Mouse (Mus musculus) liver, adult 2 months (tissue): Measurements from ENCODE around the gene Apba3. TPM values are rescaled to one million over a fixed set of nuclear protein-coding genes. Genes with fewer than 3 reads are reported as not detected.

ENCODE experiments used
- DNase-seq: peaks from one replicate; pipeline ENCODE4 v3.0.0-alpha.2; 2011; ENCODE audit warnings: low read depth, low spot score; ENCODE audit errors: extremely low read depth
- H3K27ac ChIP-seq: fragments of 200-500 bp; replicated peaks from 2 replicates; pipeline ENCODE4 v1.5.1; 2012; ENCODE audit warnings: low read depth, mild to moderate bottlenecking, control low read depth, inconsistent platforms, low read length; ENCODE audit not compliant: insufficient read depth
- H3K27me3 ChIP-seq: fragments of 200-500 bp; 2 replicates; pipeline ENCODE4 v1.6.1; 2012; ENCODE audit warnings: mild to moderate bottlenecking, moderate library complexity, low read length, inconsistent platforms; ENCODE audit not compliant: control insufficient read depth, insufficient read depth
- H3K36me3 ChIP-seq: fragments of 200-500 bp; 2 replicates; pipeline ENCODE4 v1.6.1; 2012; ENCODE audit warnings: low read length, inconsistent platforms; ENCODE audit not compliant: control insufficient read depth, insufficient read depth
- H3K4me1 ChIP-seq: fragments of 200-500 bp; 2 replicates; pipeline ENCODE4 v1.6.1; 2011; ENCODE audit warnings: low read length; ENCODE audit not compliant: control insufficient read depth, insufficient read depth
- H3K4me3 ChIP-seq: fragments of 200-500 bp; 2 replicates; pipeline ENCODE4 v1.5.1; 2011; ENCODE audit warnings: low read depth, mild to moderate bottlenecking, control low read depth, low read length, moderate library complexity; ENCODE audit not compliant: insufficient read depth
- H3K79me2 ChIP-seq: fragments of 200-500 bp; 2 replicates; pipeline ENCODE4 v1.6.1; 2012; ENCODE audit warnings: inconsistent platforms, mild to moderate bottlenecking, low read length, moderate library complexity; ENCODE audit not compliant: control insufficient read depth, insufficient read depth
- H3K9ac ChIP-seq: fragments of 200-500 bp; 2 replicates; pipeline ENCODE4 v1.6.1; 2012; ENCODE audit warnings: low read depth, mild to moderate bottlenecking, control low read depth, inconsistent platforms, low read length
- CTCF ChIP-seq: fragments of 200-500 bp; IDR thresholded peaks from 2 replicates; pipeline ENCODE4 v1.5.1; 2011; ENCODE audit warnings: low read depth, low read length, control low read depth
- POLR2A ChIP-seq: fragments of 200-500 bp; IDR thresholded peaks from 2 replicates; pipeline ENCODE4 v1.6.1; 2011; ENCODE audit warnings: low read length, control low read depth; ENCODE audit not compliant: insufficient read depth; ENCODE audit errors: extremely low read depth
- WGBS: fragments of 180-500 bp; shearing (Covaris S2); methylation state at CpG from one replicate; pipeline ENCODE4 v1.1.7; 2018; 5-methylcytosine and 5-hydroxymethylcytosine counted together
- polyA plus RNA-seq: library from polyadenylated mRNA; depleted of rRNA; stranded (reverse); fragments of >200 nt; gene quantifications from 2 replicates; pipeline ENCODE4 v1.2.3, GENCODE M21; 2012
- total RNA-seq: library from RNA; depleted of rRNA; stranded (reverse); fragments of >200 nt; gene quantifications from 2 replicates; pipeline ENCODE4 v1.2.3, GENCODE M21; 2014

Gene Apba3
- total and polyA plus RNA-seq, 2 experiments = 30.5 to 143 TPM

- DNase-seq = peak; percentile 75
- 13% methylated on average over 14 of the region's 14 CpGs for WGBS
- Histone ChIP-seq H3K4me3 (peak overlapping the region; percentile 16; the same call in 1 of the 2 replicates), H3K79me2 (peaks cover 70% of the 10 kb centered on the region), H3K27me3 (no peaks in the 10 kb centered on the region), H3K4me1 (peaks cover 44% of the 10 kb centered on the region), H3K36me3 (no peaks in the 10 kb centered on the region), H3K9ac (peak overlapping the region; percentile 48), H3K27ac (peak overlapping the region; percentile 87)
- no peak for TF ChIP-seq POLR2A
- no peak for TF ChIP-seq CTCF
These were observed 33.0 kb downstream of the Apba3 start for GRCm38 (mm10) chr10:81299585-81300351.

DNA sequence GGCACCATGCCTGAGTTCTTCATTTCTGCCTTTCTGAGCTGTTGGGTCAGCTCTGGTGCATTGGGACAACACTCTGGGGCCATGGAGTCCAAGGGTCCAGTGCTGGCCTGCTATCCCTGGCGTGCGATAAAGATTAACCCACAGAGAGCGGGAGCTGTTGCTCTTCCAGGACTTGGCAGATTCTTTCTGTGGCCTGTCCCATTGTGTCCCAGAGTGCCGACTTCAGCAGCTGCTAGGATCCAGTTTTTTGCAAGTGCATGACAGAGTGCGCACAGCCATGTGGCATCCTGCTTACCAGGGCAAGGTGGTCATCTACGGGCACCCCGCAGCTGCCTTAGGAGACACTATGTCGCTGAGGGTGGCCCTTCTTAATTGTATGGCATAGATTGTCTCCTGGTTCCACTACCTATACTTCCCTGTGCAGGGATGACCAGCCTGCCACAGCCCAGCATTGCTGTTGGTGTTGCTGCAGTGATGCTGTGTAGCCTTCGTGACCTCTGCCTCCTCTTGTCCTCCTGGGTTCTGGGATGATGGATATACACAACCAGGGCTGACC, 33.7 kb downstream of the Apba3 start:
- H3K79me2 ChIP-seq = peaks cover 70% of the 10 kb centered on the region
- peaks cover 43% of the 10 kb centered on the region for H3K4me1 ChIP-seq
- TF ChIP-seq POLR2A (no peak), CTCF (no peak)
- peak; percentile 87 for DNase-seq
- no peaks in the 10 kb centered on the region for H3K36me3 ChIP-seq
- H3K9ac ChIP-seq = peak overlapping the region; percentile 48
- peak overlapping the region; percentile 16; the same call in 1 of the 2 replicates for H3K4me3 ChIP-seq
- peak overlapping the region; percentile 87 for H3K27ac ChIP-seq
- no peaks in the 10 kb centered on the region for H3K27me3 ChIP-seq
- WGBS = 31% methylated on average over 9 of the region's 9 CpGs

DNA sequence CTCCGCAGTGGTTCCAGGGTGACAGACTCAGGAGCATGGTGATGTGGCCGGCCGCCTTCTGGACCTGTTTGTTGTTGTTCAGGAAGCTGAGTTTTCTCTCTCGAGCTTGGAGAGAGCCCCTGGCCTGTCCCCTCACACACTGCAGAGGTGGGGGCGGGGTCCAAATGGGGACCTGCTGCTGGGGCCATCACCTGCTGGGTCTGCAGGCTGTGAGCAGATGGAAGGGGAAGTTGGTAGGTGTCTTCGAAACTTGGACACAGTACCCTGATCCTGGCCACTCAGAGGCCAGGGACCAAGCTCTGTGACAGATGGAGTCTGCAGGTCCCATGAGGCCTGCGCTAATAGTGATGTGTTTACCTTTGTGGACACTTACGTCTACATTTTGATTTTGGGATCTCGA, 34.6 kb downstream of the Apba3 start:
- H3K27ac ChIP-seq = no peak overlapping the region
- H3K36me3 ChIP-seq = no peaks in the 10 kb centered on the region
- peaks cover 40% of the 10 kb centered on the region for H3K4me1 ChIP-seq
- TF ChIP-seq POLR2A (no peak), CTCF (no peak)
- no peaks in the 10 kb centered on the region for H3K27me3 ChIP-seq
- 75% methylated on average over 9 of the region's 9 CpGs for WGBS
- H3K4me3 ChIP-seq = no peak overlapping the region
- H3K79me2 ChIP-seq = peaks cover 66% of the 10 kb centered on the region
- DNase-seq = no peak
- H3K9ac ChIP-seq = no peak overlapping the region

DNA sequence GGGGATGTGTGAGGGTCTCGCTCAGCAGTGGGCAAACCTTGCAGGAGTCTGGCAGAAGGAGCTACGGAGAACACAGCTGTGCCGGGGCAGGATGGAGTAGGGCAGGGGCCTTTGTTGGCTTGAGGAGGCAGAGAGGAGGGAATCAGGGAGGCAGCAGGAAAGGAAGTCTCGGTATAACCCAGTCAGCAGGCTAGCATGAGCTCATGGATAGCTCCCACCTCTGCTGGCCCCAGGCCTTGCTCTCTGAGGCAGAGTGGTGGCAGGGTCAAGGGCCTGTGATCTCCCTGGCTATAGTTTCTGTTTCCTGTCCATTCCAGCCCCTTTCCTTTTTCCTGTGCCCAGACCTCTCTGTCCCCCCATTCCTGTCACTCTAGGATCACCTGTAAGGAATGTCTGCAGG, 35.5 kb downstream of the Apba3 start:
- DNase-seq = no peak
- Histone ChIP-seq H3K27me3 (no peaks in the 10 kb centered on the region), H3K9ac (no peak overlapping the region), H3K79me2 (peaks cover 60% of the 10 kb centered on the region), H3K4me1 (peaks cover 39% of the 10 kb centered on the region), H3K36me3 (no peaks in the 10 kb centered on the region), H3K27ac (0 out of 2 replicates have a peak overlapping the region, but pooled peaks have one; percentile 1), H3K4me3 (no peak overlapping the region)
- TF ChIP-seq POLR2A (no peak), CTCF (no peak)
- 66% methylated on average over 4 of the region's 4 CpGs for WGBS

GRCm38 (mm10) chr10:81302781-81303218, 36.0 kb downstream of the Apba3 start:
- TF ChIP-seq CTCF (no peak), POLR2A (no peak)
- no peaks in the 10 kb centered on the region for H3K36me3 ChIP-seq
- no peak overlapping the region for H3K9ac ChIP-seq
- peaks cover 35% of the 10 kb centered on the region for H3K4me1 ChIP-seq
- 47% methylated on average over 14 of the region's 14 CpGs for WGBS
- no peak for DNase-seq
- H3K4me3 ChIP-seq = no peak overlapping the region
- 0 out of 2 replicates have a peak overlapping the region, but pooled peaks have one; percentile 1 for H3K27ac ChIP-seq
- peaks cover 55% of the 10 kb centered on the region for H3K79me2 ChIP-seq
- no peaks in the 10 kb centered on the region for H3K27me3 ChIP-seq

- no peak for DNase-seq
- Histone ChIP-seq H3K4me1 (peaks cover 32% of the 10 kb centered on the region), H3K9ac (no peak overlapping the region), H3K27ac (no peak overlapping the region), H3K27me3 (no peaks in the 10 kb centered on the region), H3K36me3 (no peaks in the 10 kb centered on the region), H3K4me3 (no peak overlapping the region), H3K79me2 (peaks cover 50% of the 10 kb centered on the region)
- 52% methylated on average over 10 of the region's 10 CpGs for WGBS
- TF ChIP-seq POLR2A (no peak), CTCF (no peak)
These were observed 36.5 kb downstream of the Apba3 start for GRCm38 (mm10) chr10:81303258-81303657.
